ENCODE assay signal across 8 mouse cellular contexts in the genomic region with DNA sequence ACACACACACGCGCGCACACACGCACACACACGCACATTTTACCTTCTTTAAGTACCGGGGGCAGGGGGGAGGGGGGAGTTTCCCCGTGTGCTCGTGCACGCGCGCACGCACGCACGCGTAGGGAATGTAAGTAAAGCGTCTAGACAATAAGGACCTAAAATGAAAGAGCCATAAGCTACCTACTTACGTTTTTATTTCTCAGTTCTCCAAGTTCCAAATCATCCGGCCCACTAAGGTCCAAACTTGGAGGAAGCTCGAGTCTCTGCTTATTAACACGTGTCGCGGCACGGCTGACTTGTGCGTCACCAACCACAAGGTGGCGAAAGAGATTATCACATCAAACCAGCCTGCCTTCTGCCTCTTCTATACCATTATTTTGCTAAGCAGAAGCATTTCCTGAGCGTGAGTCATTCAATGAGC. TPM values are rescaled to one million over a fixed set of nuclear protein-coding genes. Genes with fewer than 3 reads are reported as not detected.
DNase-seq lines count a peak whose midpoint lies in the region; ATAC-seq and TF ChIP-seq lines count a peak whose summit lies in the region.

No protein-coding gene starts in this region.

- DNase-seq in 416B (ENCODE audit: low read depth): peak; percentile 86
- peak; percentile 74 for DNase-seq in adrenal gland, postnatal 14 days
- DNase-seq in liver, adult 2 months (ENCODE audit: extremely low read depth, low read depth, low spot score): peak; percentile 47
- peak; percentile 84 for DNase-seq in splenic B cell, adult 2 months (ENCODE audit: low read depth, low spot score)

- peak overlapping the region; percentile 51 for H3K4me2 ChIP-seq in embryonic facial prominence, embryonic 15.5 days (replicated peaks)
- H3K4me2 ChIP-seq in heart, embryonic 12.5 days: peak overlapping the region; percentile 70
- peak overlapping the region; percentile 52 for H3K4me2 ChIP-seq in kidney, embryonic 16.5 days (replicated peaks; ENCODE audit: low read depth, low read length)

- no peaks in the 10 kb centered on the region for H3K36me3 ChIP-seq in embryonic facial prominence, embryonic 15.5 days
- no peaks in the 10 kb centered on the region for H3K36me3 ChIP-seq in heart, embryonic 12.5 days
- no peaks in the 10 kb centered on the region for H3K36me3 ChIP-seq in kidney, embryonic 16.5 days (ENCODE audit: insufficient read depth, low read length)
- H3K36me3 ChIP-seq in liver, adult 2 months (ENCODE audit: control insufficient read depth, insufficient read depth, low read length): no peaks in the 10 kb centered on the region
- H3K36me3 ChIP-seq in splenic B cell, adult 2 months (ENCODE audit: control insufficient read depth, insufficient read depth, low read length, poor library complexity, severe bottlenecking): no peaks in the 10 kb centered on the region

- peak overlapping the region; percentile 52 for H3K4me3 ChIP-seq in embryonic facial prominence, embryonic 15.5 days (replicated peaks)
- peak overlapping the region; percentile 59 for H3K4me3 ChIP-seq in heart, embryonic 12.5 days
- H3K4me3 ChIP-seq in kidney, embryonic 16.5 days (ENCODE audit: low read length): peak overlapping the region; percentile 52
- H3K4me3 ChIP-seq in liver, adult 2 months (ENCODE audit: insufficient read depth, low read depth, low read length): peak overlapping the region; percentile 71

- H3K4me1 ChIP-seq in embryonic facial prominence, embryonic 15.5 days: no peaks in the 10 kb centered on the region
- H3K4me1 ChIP-seq in heart, embryonic 12.5 days (replicated peaks): no peaks in the 10 kb centered on the region
- no peaks in the 10 kb centered on the region for H3K4me1 ChIP-seq in kidney, embryonic 16.5 days (ENCODE audit: insufficient read depth, low read length)
- no peaks in the 10 kb centered on the region for H3K4me1 ChIP-seq in liver, adult 2 months (ENCODE audit: control insufficient read depth, insufficient read depth, low read length)

- no peak for ATAC-seq in embryonic facial prominence, embryonic 15.5 days (ENCODE audit: insufficient number of reproducible peaks, low FRiP score, low TSS enrichment, low read depth)
- ATAC-seq in heart, embryonic 12.5 days (ENCODE audit: insufficient number of reproducible peaks, low FRiP score): peak; percentile 59; the same call in 1 of the 2 replicates
- peak; percentile 57; the same call in 1 of the 2 replicates for ATAC-seq in kidney, embryonic 16.5 days (ENCODE audit: low FRiP score, low TSS enrichment)
- ATAC-seq in monocyte, adult 5-6 weeks (replicated peaks; ENCODE audit: insufficient number of reproducible peaks, low FRiP score, low TSS enrichment, poor library complexity, severe bottlenecking): peak; percentile 88

- TF ChIP-seq POLR2A in liver, adult 2 months (IDR thresholded peaks at IDR 0.05; ENCODE audit: extremely low read depth, insufficient read depth, low read length): no peak

- TF ChIP-seq CTCF in liver, adult 2 months (IDR thresholded peaks at IDR 0.05; ENCODE audit: low read depth, low read length): peak; percentile 77

- H3K27ac ChIP-seq in embryonic facial prominence, embryonic 15.5 days (replicated peaks): no peak overlapping the region
- peak overlapping the region; percentile 21; the same call in 1 of the 2 replicates for H3K27ac ChIP-seq in heart, embryonic 12.5 days (ENCODE audit: poor library complexity, severe bottlenecking)
- H3K27ac ChIP-seq in kidney, embryonic 16.5 days (ENCODE audit: low read length): no peak overlapping the region
- H3K27ac ChIP-seq in liver, adult 2 months (replicated peaks; ENCODE audit: insufficient read depth, low read depth, low read length): no peak overlapping the region

- no peaks in the 10 kb centered on the region for H3K79me2 ChIP-seq in liver, adult 2 months (ENCODE audit: control insufficient read depth, insufficient read depth, low read length)

- 0 out of 2 replicates have a peak overlapping the region, but pooled peaks have one; percentile 26 for H3K9ac ChIP-seq in embryonic facial prominence, embryonic 15.5 days
- peak overlapping the region; percentile 69 for H3K9ac ChIP-seq in heart, embryonic 12.5 days
- peak overlapping the region; percentile 53 for H3K9ac ChIP-seq in kidney, embryonic 16.5 days (replicated peaks; ENCODE audit: low read length)
- peak overlapping the region; percentile 74 for H3K9ac ChIP-seq in liver, adult 2 months (ENCODE audit: low read depth, low read length)

- no peaks in the 10 kb centered on the region for H3K9me3 ChIP-seq in embryonic facial prominence, embryonic 15.5 days (replicated peaks)
- H3K9me3 ChIP-seq in heart, embryonic 12.5 days (replicated peaks): no peaks in the 10 kb centered on the region
- H3K9me3 ChIP-seq in kidney, embryonic 16.5 days (ENCODE audit: low read length): no peaks in the 10 kb centered on the region

- H3K27me3 ChIP-seq in embryonic facial prominence, embryonic 15.5 days: no peaks in the 10 kb centered on the region
- H3K27me3 ChIP-seq in heart, embryonic 12.5 days (replicated peaks): no peaks in the 10 kb centered on the region
- H3K27me3 ChIP-seq in kidney, embryonic 16.5 days (ENCODE audit: insufficient read depth, low read length): no peaks in the 10 kb centered on the region
- no peaks in the 10 kb centered on the region for H3K27me3 ChIP-seq in liver, adult 2 months (ENCODE audit: control insufficient read depth, insufficient read depth, low read length)
- no peaks in the 10 kb centered on the region for H3K27me3 ChIP-seq in splenic B cell, adult 2 months (ENCODE audit: control insufficient read depth, insufficient read depth, low read length, poor library complexity, severe bottlenecking)

- WGBS in embryonic facial prominence, embryonic 15.5 days: 19% methylated on average over 26 of the region's 26 CpGs
- 17% methylated on average over 26 of the region's 26 CpGs for WGBS in heart, embryonic 12.5 days
- 19% methylated on average over 19 of the region's 26 CpGs for WGBS in kidney, embryonic 16.5 days
- WGBS in liver, adult 2 months: under 1% methylated on average over 22 of the region's 26 CpGs

RNA-seq across cellular contexts. Expression of a gene that starts 47.1 kb away (rescaled TPM):
- 17.5 and 18.8 TPM in 2 replicates for total RNA-seq in adrenal gland, postnatal 14 days (2021)
- polyA plus RNA-seq in embryonic facial prominence, embryonic 15.5 days (2015; fragmentation: Nextera tagmentation; extraction: Ambion mirVana): 0.94 and 0.96 TPM in 2 replicates
- 1.1 and 1.2 TPM in 2 replicates for polyA plus RNA-seq in heart, embryonic 12.5 days (2016; fragmentation: Nextera tagmentation; extraction: Ambion mirVana)
- 0.61 and 0.62 TPM in 2 replicates for polyA plus RNA-seq in kidney, embryonic 16.5 days (2015; fragmentation: Nextera tagmentation; extraction: Ambion mirVana)
- total RNA-seq in liver, adult 2 months (2014; rRNA removed): 0.37 and 0.47 TPM in 2 replicates
- 0.21 and 0.31 TPM in 2 replicates for polyA plus RNA-seq in liver, adult 2 months (2012; rRNA removed)
- 0.49 to 1.9 TPM (median 1.4 TPM) in 3 replicates for total RNA-seq in monocyte, adult 5-6 weeks (2017)
